In genomic region chr11:75647681-75648211, GRCm38 (mm10) we compare ENCODE assay signal across 11 mouse cellular contexts. TPM values are rescaled to one million over a fixed set of nuclear protein-coding genes. Genes with fewer than 3 reads are reported as not detected.
DNase-seq lines count a peak whose midpoint lies in the region; ATAC-seq and TF ChIP-seq lines count a peak whose summit lies in the region.
"Had no signal": no experiment of that assay in that cellular context is flagged by ENCODE, and none has a peak within 500 bp of the region (broad histone marks: within the 10 kb centered on the region; RNA-seq: fewer than 3 reads in every experiment).

No protein-coding gene starts in this region.

- 65% methylated on average over 6 of the region's 6 CpGs for WGBS in intestine, embryonic 15.5 days
- 58% methylated on average over 6 of the region's 6 CpGs for WGBS in intestine, postnatal 0 days
- WGBS in heart, embryonic 11.5 days (ENCODE audit: insufficient replicate concordance) = 66% methylated on average over 6 of the region's 6 CpGs

- no peak overlapping the region for H3K9ac ChIP-seq in intestine, embryonic 15.5 days
- no peak overlapping the region for H3K9ac ChIP-seq in intestine, postnatal 0 days (ENCODE audit: low read depth, low read length)
- no peak overlapping the region for H3K9ac ChIP-seq in heart, embryonic 11.5 days (ENCODE audit: low read depth, low read length)
- H3K9ac ChIP-seq: liver, embryonic 15.5 days; stomach, embryonic 15.5 days had no signal

- no peak for TF ChIP-seq CTCF in intestine, postnatal 0 days (IDR thresholded peaks at IDR 0.05; ENCODE audit: low read depth)

- 0 out of 2 replicates have a peak overlapping the region, but pooled peaks have one; percentile 1 for H3K27ac ChIP-seq in intestine, embryonic 15.5 days
- H3K27ac ChIP-seq in intestine, postnatal 0 days (ENCODE audit: low read depth, low read length) = no peak overlapping the region
- H3K27ac ChIP-seq in heart, embryonic 11.5 days (ENCODE audit: low read depth, low read length) = peak overlapping the region; percentile 25; the same call in 1 of the 2 replicates

- H3K4me3 ChIP-seq in intestine, embryonic 15.5 days (replicated peaks) = no peak overlapping the region
- no peak overlapping the region for H3K4me3 ChIP-seq in intestine, postnatal 0 days (ENCODE audit: low read depth, low read length)
- no peak overlapping the region for H3K4me3 ChIP-seq in heart, embryonic 11.5 days (ENCODE audit: low read depth, low read length)
- H3K4me3 ChIP-seq: liver, embryonic 15.5 days; stomach, embryonic 15.5 days had no signal

- no peaks in the 10 kb centered on the region for H3K9me3 ChIP-seq in intestine, embryonic 15.5 days
- H3K9me3 ChIP-seq in intestine, postnatal 0 days (ENCODE audit: control insufficient read depth) = no peaks in the 10 kb centered on the region
- H3K9me3 ChIP-seq in heart, embryonic 11.5 days (replicated peaks; ENCODE audit: control insufficient read depth, low read length) = no peaks in the 10 kb centered on the region
- H3K9me3 ChIP-seq: G1E; liver, embryonic 15.5 days; stomach, embryonic 15.5 days had no signal

- no peaks in the 10 kb centered on the region for H3K36me3 ChIP-seq in intestine, embryonic 15.5 days
- H3K36me3 ChIP-seq in intestine, postnatal 0 days (ENCODE audit: control insufficient read depth, insufficient read depth) = peaks cover 26% of the 10 kb centered on the region; the same call in 1 of the 2 replicates
- H3K36me3 ChIP-seq in heart, embryonic 11.5 days (ENCODE audit: control insufficient read depth, insufficient read depth, low read length) = no peaks in the 10 kb centered on the region; the same call in 1 of the 2 replicates
- H3K36me3 ChIP-seq: stomach, embryonic 15.5 days had no signal

- no peak for ATAC-seq in intestine, embryonic 15.5 days
- ATAC-seq in intestine, postnatal 0 days = no peak
- ATAC-seq in heart, embryonic 11.5 days (replicated peaks; ENCODE audit: insufficient number of reproducible peaks, low FRiP score, low TSS enrichment) = no peak
- ATAC-seq in erythroid progenitor cell, adult 5-6 weeks (replicated peaks; ENCODE audit: low FRiP score, poor library complexity, severe bottlenecking) = no peak

- no peaks in the 10 kb centered on the region for H3K27me3 ChIP-seq in intestine, embryonic 15.5 days (replicated peaks)
- H3K27me3 ChIP-seq in intestine, postnatal 0 days (replicated peaks; ENCODE audit: control insufficient read depth, insufficient read depth, low read length) = no peaks in the 10 kb centered on the region
- no peaks in the 10 kb centered on the region for H3K27me3 ChIP-seq in heart, embryonic 11.5 days (ENCODE audit: control insufficient read depth, insufficient read depth, low read length)
- H3K27me3 ChIP-seq: liver, embryonic 15.5 days; stomach, embryonic 15.5 days had no signal

- peaks cover 11% of the 10 kb centered on the region for H3K4me1 ChIP-seq in intestine, embryonic 15.5 days (replicated peaks)
- H3K4me1 ChIP-seq in intestine, postnatal 0 days (replicated peaks; ENCODE audit: control insufficient read depth, insufficient read depth, low read length) = peaks cover 4% of the 10 kb centered on the region; the same call in 1 of the 2 replicates
- peaks cover 27% of the 10 kb centered on the region for H3K4me1 ChIP-seq in heart, embryonic 11.5 days (ENCODE audit: control insufficient read depth, insufficient read depth, low read length)

- DNase-seq in 3134 (ENCODE audit: extremely low read depth, insufficient read length, low spot score) = peak; percentile 45
- peak; percentile 50 for DNase-seq in cerebellum, adult 8-10 months
- peak; percentile 35 for DNase-seq in lung, postnatal 10 days
- DNase-seq in spleen, postnatal 36 days (ENCODE audit: low spot score in 2 of 2) = no peak

- no peak overlapping the region for H3K4me2 ChIP-seq in intestine, embryonic 15.5 days (replicated peaks)
- no peak overlapping the region for H3K4me2 ChIP-seq in intestine, postnatal 0 days (replicated peaks; ENCODE audit: low read depth)
- no peak overlapping the region for H3K4me2 ChIP-seq in heart, embryonic 11.5 days
- H3K4me2 ChIP-seq: liver, embryonic 15.5 days; stomach, embryonic 15.5 days had no signal

RNA-seq across cellular contexts. Expression of gene Myo1c, which starts 2.6 kb away (rescaled TPM):
- 48.6 and 50.0 TPM in 2 replicates for polyA plus RNA-seq in intestine, embryonic 15.5 days (2015; fragmentation: Nextera tagmentation; extraction: Ambion mirVana)
- polyA plus RNA-seq in intestine, postnatal 0 days (2015; fragmentation: Nextera tagmentation; extraction: Ambion mirVana) = 27.7 and 28.3 TPM in 2 replicates
- polyA plus RNA-seq in heart, embryonic 11.5 days (2014; fragmentation: Nextera tagmentation; extraction: Ambion mirVana) = 33.0 and 54.5 TPM in 2 replicates
- 15.5 and 22.2 TPM in 2 replicates for total RNA-seq in erythroid progenitor cell, adult 5-6 weeks (2015; ENCODE audit: low replicate concordance)
- 17.3 and 21.2 TPM in 2 replicates for total RNA-seq in erythroid progenitor cell, adult 5-6 weeks (2017; ENCODE audit: low replicate concordance)

RNA-seq across cellular contexts. Expression of gene Inpp5k, which starts 17.0 kb away (rescaled TPM):
- 17.6 and 19.4 TPM in 2 replicates for polyA plus RNA-seq in intestine, embryonic 15.5 days (2015; fragmentation: Nextera tagmentation; extraction: Ambion mirVana)
- polyA plus RNA-seq in intestine, postnatal 0 days (2015; fragmentation: Nextera tagmentation; extraction: Ambion mirVana) = 20.6 and 23.8 TPM in 2 replicates
- 19.7 and 21.0 TPM in 2 replicates for polyA plus RNA-seq in heart, embryonic 11.5 days (2014; fragmentation: Nextera tagmentation; extraction: Ambion mirVana)
- 36.8 and 78.8 TPM in 2 replicates for total RNA-seq in erythroid progenitor cell, adult 5-6 weeks (2015; ENCODE audit: low replicate concordance)
- total RNA-seq in erythroid progenitor cell, adult 5-6 weeks (2017; ENCODE audit: low replicate concordance) = 38.4 and 46.3 TPM in 2 replicates

RNA-seq across cellular contexts. Expression of gene Crk, which starts 31.3 kb away (rescaled TPM):
- 105 and 109 TPM in 2 replicates for polyA plus RNA-seq in intestine, embryonic 15.5 days (2015; fragmentation: Nextera tagmentation; extraction: Ambion mirVana)
- 64.8 and 64.9 TPM in 2 replicates for polyA plus RNA-seq in intestine, postnatal 0 days (2015; fragmentation: Nextera tagmentation; extraction: Ambion mirVana)
- polyA plus RNA-seq in heart, embryonic 11.5 days (2014; fragmentation: Nextera tagmentation; extraction: Ambion mirVana) = 90.3 and 97.4 TPM in 2 replicates
- total RNA-seq in erythroid progenitor cell, adult 5-6 weeks (2015; ENCODE audit: low replicate concordance) = 32.1 and 41.5 TPM in 2 replicates
- total RNA-seq in erythroid progenitor cell, adult 5-6 weeks (2017; ENCODE audit: low replicate concordance) = 43.8 and 83.8 TPM in 2 replicates

RNA-seq across cellular contexts. Expression of gene Pitpna, which starts 59.8 kb away (rescaled TPM):
- 92.3 and 102 TPM in 2 replicates for polyA plus RNA-seq in intestine, embryonic 15.5 days (2015; fragmentation: Nextera tagmentation; extraction: Ambion mirVana)
- 160 and 161 TPM in 2 replicates for polyA plus RNA-seq in intestine, postnatal 0 days (2015; fragmentation: Nextera tagmentation; extraction: Ambion mirVana)
- 57.1 and 59.7 TPM in 2 replicates for polyA plus RNA-seq in heart, embryonic 11.5 days (2014; fragmentation: Nextera tagmentation; extraction: Ambion mirVana)
- total RNA-seq in erythroid progenitor cell, adult 5-6 weeks (2015; ENCODE audit: low replicate concordance) = 39.8 and 49.4 TPM in 2 replicates
- total RNA-seq in erythroid progenitor cell, adult 5-6 weeks (2017; ENCODE audit: low replicate concordance) = 18.0 and 33.4 TPM in 2 replicates

Comparison
In these comparisons a context has a peak if more than half of its experiments do, and no peak if none do; other contexts are left out.
1. DNase-seq: peak in 3134 (single experiment), cerebellum, adult 8-10 months (single experiment) and lung, postnatal 10 days (single experiment); none in spleen, postnatal 36 days (0 of 2).